Mouse (Mus musculus) splenic B cell, adult 2 months (primary cell): ENCODE data around the gene Cep89.

Experiments used
- DNase-seq: peaks from one replicate; pipeline ENCODE4 v3.0.0-alpha.2; 2011; ENCODE audit warnings: low read depth, low spot score
- H3K27me3 ChIP-seq: 2 replicates; pipeline ENCODE4 v1.6.1; 2012; ENCODE audit warnings: mild to moderate bottlenecking, low read length, moderate library complexity, mixed read lengths; ENCODE audit not compliant: control insufficient read depth, poor library complexity, insufficient read depth, severe bottlenecking
- H3K36me3 ChIP-seq: 2 replicates; pipeline ENCODE4 v1.6.1; 2012; ENCODE audit warnings: mild to moderate bottlenecking, low read length, moderate library complexity, mixed read lengths; ENCODE audit not compliant: control insufficient read depth, poor library complexity, insufficient read depth, severe bottlenecking

The Cep89 gene

DNA sequence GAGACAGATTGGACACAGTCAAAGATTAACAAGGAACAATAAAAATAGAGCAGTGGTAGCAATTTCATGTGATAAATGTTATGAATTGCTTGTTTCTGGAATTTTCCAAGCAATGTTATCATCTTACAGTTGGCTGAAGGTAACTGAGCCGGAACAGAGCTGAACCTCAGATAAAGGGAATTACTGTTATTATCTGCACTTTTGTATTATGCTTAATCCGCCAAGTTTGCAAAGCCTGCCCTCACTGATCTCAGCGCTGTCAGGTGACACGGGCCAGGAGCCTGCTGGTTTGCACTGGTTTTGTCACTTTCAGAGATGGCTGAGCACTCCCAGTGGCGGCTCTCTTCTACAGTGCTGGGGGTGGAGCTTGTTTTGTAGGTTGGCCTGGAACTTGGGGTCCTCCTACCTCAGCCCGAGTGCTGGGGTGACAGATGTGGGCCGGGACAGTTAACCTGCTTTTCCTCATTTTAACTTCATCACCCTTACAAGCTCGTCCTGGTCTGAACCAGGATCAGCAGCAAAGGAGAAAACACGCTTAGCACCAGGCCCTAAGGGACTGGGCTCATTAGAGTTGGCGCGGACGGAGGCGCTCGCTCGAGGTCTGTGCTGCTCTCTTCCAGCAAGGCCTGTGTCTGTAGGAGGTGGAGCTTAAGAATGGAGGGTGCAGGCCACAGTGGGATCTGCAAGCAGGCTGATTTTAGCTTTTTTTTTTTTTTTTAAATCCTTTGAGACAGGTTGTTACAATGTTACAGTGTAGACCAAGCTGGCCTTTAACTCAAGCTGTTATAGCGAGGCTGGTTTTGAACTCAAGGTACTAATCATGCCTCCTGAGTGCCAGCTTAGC lies 23.5 kb upstream of the Cep89 start:
- H3K36me3 ChIP-seq = no peaks in the 10 kb centered on the region
- H3K27me3 ChIP-seq = no peaks in the 10 kb centered on the region
- no peak for DNase-seq

DNA sequence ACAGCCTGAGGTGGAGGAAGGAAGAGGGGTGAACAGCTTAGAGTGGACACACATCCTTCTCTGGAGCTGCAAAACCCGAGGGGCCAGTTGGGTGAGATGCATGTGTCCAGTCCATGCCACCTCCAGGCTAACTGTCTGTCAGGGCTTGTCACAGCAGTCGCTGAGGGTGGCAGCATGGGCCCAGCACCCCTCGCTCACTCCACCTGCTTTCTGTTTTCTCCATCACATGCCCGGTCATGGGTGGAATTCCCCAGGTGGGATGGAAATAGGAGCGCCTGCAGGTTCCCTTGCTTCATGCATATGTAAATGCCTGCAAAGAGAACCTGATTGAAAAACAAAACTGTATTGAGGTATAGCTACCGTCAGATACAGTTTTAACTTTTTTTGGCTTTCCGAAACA lies 22.6 kb upstream of the Cep89 start:
- no peak for DNase-seq
- Histone ChIP-seq H3K36me3 (no peaks in the 10 kb centered on the region), H3K27me3 (no peaks in the 10 kb centered on the region)

DNA sequence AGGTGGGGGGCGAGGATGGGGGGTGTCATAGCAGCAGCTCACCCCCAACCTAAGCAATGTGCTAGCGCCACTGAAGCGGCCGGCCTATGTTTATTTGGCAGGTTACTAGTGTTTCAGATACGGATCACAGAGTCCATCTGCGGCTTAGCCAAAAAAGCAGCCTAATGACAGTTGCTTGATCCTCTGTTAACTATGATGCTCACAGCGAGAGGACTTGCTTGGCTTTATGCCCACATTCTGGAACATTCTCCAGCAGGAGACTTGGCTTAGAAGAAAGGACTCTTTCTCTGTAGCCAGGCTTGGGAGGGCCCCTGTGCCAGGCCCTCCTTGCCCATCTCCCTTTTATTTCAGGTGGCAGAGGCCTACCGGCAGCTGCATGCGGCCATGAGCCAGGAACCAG lies 20.2 kb upstream of the Cep89 start:
- no peaks in the 10 kb centered on the region for H3K27me3 ChIP-seq
- no peaks in the 10 kb centered on the region for H3K36me3 ChIP-seq
- no peak for DNase-seq

DNA sequence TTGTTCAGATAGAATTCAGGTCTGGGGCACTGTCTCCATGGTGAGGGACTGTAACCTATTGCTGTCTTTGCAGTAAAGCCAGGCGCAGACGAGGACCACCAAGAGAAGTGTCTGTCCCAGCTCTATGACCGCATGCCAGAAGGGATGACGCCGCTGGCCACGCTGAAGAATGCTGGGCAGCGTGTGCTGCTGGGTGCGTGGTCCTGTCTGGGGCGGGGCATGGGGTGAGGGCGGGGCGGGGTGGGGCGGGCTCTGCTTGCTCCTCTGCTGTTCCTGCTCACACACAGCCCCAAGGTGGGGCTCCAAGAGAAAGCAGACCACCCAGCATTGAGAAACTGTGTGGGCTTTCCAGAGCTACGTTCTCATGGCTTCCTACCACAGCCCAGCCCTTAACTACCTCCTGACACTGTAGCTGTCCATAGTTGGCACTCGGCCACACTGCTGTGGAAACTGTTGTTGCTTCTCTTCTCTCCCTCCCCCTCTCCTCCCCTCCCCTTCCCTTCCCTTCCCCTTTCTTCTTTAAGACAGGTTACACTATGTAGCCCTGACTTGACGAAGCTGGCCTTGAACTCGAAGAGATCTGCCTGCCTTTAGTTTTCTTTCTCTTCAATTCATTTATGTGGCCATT lies 17.2 kb upstream of the Cep89 start:
- no peaks in the 10 kb centered on the region for H3K27me3 ChIP-seq
- peak; percentile 26 for DNase-seq

DNA sequence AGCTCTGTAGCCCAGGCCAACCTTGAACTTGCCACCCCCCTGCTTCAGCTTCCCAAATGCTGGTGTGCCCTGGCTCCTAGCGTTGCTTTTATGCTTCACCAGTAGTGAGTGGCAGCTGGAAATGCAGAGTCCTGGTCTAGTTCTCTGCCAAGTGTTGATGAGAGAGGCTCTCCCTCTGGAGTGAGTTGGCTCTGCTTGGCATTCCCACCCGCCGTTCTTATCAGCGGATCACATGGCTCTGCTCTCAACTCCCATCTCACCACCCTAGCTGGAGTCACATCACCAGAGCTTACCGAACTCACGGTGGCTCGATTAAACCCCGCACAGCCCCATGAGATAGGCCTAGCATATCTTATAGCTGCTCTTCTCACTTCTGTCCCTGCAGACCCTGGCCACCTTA lies 16.5 kb upstream of the Cep89 start:
- DNase-seq = no peak
- Histone ChIP-seq H3K36me3 (no peaks in the 10 kb centered on the region), H3K27me3 (no peaks in the 10 kb centered on the region)

More for the DNA sequence above, 17.2 kb upstream of the Cep89 start:
- H3K36me3 ChIP-seq = no peaks in the 10 kb centered on the region

DNA sequence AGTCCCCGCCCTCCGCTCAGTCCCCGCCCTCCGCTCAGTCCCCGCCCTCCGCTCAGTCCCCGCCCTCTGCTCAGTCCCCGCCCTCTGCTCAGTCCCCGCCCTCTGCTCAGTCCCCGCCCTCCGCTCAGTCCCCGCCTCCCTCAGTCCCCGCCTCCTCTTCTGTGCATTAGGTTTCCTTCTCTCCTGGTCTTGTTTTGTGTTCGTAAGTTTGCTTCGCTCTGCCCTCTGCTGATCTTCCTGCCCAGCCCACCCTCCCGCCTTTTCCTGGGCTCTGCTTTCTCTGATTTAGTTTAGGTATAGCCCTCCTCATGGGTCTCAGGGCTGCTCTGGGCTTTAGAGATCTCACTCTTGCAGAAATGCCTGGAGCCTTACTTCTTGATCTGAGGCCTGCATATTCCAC lies 15.0 kb upstream of the Cep89 start:
- no peaks in the 10 kb centered on the region for H3K36me3 ChIP-seq
- no peaks in the 10 kb centered on the region for H3K27me3 ChIP-seq
- no peak for DNase-seq

DNA sequence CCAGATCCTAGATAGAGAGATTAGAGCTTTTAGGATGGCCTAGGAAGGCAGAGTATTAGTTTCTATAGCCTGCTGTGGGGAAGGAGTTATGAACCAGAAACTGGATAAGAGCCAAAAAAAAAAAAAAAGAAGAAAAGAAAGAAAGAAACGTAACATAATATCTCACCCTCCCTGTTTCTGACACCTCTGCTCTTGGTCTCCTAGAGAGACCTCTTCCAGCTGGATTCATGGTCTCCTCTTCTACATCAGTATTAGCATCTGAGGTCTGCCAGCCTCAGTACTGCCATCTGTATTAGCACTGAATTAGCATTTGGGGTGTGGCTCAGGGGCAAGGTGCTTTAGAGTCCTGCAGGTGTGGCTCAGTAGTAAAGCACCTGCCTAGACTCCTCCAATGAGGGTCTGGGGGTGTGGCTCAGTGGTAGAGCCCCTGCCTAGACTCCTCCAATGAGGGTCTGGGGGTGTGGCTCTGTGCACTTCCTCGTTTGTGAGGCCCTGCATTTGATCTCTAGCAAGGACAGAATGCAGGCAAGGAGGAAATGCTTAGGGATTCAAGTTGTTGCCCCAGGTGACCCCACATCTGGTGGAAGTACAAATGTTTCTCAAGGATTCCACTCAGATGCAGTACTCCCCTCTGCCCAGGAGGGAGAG lies 14.0 kb upstream of the Cep89 start:
- DNase-seq = peak; percentile 7
- Histone ChIP-seq H3K27me3 (no peaks in the 10 kb centered on the region), H3K36me3 (no peaks in the 10 kb centered on the region)

DNA sequence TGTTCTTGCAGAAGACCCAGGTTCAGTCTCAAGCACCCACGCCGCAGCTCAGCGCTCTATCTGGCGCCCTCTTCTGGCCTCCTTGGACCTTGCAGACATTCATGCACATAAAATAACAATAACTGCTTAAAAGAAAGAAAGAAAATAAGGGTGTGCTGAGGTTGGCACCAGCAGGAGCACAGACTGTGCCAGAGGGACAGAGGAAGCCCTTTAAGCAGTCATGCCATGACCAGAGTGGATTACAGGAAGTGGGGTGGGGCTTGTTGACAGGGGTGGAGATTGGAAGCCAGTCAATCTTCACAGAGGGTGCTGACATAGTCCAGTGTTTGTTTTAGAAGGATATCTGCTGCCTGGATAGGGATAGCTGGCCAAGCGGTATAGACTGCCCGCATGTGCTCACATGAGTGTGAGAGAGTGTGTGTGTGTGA lies 10.3 kb upstream of the Cep89 start:
- DNase-seq = peak; percentile 28
- Histone ChIP-seq H3K36me3 (no peaks in the 10 kb centered on the region), H3K27me3 (no peaks in the 10 kb centered on the region)

DNA sequence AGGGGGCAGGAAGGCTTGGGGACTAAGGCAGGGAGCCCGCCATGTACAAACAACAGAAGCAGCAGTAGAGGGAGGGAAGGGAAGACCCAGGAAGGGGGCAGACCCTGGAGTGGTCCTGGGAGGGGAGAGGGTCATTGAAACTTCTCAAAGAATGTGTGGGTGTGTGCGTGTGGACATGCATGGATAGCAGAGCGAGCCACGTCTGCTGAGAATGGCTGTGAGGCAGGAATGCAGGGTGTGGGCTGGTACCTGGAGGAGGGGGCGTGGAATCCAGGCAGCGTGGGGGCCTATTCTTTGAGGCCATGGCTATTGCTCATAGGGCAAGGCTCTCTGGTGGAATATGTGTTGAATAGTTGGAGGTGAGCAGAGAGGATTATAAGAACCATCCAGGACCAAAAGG lies 8.1 kb upstream of the Cep89 start:
- H3K27me3 ChIP-seq = no peaks in the 10 kb centered on the region
- H3K36me3 ChIP-seq = no peaks in the 10 kb centered on the region; the same call in 1 of the 2 replicates
- no peak for DNase-seq

DNA sequence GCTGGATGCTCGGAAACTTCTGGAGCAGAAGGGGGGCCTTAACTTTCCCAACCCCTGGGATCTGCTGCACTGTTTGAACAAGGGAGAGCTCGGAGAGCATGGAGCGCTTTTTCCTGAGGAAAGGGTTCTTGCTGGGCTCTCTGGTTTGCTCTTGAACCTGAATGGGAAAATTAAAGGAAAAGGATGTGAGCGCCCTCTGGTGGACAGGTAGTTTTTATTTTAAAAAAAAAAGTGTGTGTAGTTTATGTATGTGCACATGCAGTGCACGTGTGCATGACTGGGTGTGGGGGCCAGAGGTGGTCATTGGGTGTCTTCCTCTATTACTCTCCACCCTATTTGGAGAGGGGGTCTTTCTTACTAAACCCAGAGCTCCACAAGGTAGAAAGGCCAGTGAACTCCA lies 3.9 kb upstream of the Cep89 start:
- peak; percentile 20 for DNase-seq
- Histone ChIP-seq H3K27me3 (no peaks in the 10 kb centered on the region), H3K36me3 (peaks cover 8% of the 10 kb centered on the region)

DNA sequence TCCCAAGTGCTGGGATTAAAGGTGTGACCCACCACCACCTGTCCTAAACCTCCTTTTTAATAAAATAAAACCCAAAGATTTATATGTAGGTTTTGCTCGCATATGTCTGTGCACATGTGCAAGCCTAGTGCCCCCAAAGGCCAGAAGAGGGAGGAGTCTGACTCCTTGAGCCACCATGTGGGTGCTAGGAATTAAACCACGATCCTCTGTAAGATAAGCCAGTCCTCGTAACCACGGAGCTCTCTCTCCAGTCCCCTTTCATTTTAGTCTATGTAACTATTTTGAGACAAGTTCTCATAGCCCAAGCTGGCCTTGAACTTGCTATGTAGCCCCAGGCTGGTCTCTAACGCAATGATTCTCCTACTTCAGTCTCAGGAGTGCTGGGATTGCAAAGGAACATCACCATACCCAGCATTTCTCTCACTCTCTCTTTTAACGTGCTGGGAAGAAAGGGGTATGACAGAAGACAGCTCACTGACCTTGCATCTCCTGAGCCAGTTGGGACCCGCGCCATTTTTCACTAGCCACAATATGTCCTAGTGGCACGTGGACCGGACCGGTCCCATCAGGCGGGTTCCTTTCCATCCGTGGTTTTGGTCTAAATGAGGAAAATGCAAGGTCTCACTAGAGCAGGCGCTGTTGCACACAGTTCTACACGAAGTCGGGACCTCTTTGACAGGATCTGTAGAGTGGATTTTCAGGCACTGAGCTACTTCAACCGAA lies 940 bp upstream of the Cep89 start:
- peak; percentile 10 for DNase-seq
- no peaks in the 10 kb centered on the region for H3K27me3 ChIP-seq
- H3K36me3 ChIP-seq = peaks cover 8% of the 10 kb centered on the region

DNA sequence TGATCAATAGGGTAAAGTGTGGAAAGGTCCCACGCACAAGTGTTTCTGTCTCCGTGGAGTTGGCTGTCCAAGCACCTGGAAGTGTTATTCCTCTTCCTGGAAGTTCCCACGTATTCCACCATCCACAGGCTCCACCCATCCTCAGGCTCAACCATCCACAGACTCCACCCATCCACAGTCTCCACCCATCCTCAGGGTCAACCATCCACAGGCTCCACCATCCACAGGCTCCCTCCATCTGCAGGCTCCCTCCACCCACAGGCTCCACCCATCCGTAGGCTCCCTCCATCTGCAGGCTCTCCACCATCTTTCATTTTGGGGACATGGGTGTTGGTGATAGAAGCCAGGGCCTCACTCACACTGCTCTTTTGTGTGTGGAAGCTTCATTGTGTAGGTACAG lies 4.3 kb downstream of the Cep89 start:
- no peak for DNase-seq
- no peaks in the 10 kb centered on the region for H3K27me3 ChIP-seq
- H3K36me3 ChIP-seq = no peaks in the 10 kb centered on the region

DNA sequence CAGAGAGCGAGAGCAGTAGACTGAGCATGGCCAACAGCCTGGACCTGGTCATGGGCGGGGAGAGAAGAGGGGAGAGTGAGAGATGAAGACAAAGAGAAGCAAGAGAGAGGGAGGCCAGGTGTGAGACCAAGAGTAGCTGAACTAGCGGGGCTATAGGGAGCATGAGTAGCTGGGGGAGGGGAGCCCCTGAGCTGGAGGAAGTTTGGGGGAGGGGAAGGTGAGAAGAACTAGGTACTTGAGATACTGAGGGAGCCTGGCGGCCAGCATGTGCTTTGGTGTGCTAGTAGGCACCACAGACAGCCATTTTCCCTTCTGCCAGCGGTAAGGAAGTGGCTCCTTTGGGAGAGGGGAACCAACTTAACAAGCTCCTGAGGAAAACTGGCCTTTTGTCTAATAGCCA lies 18.4 kb downstream of the Cep89 start:
- peak; percentile 51 for DNase-seq
- H3K36me3 ChIP-seq = no peaks in the 10 kb centered on the region
- H3K27me3 ChIP-seq = no peaks in the 10 kb centered on the region

DNA sequence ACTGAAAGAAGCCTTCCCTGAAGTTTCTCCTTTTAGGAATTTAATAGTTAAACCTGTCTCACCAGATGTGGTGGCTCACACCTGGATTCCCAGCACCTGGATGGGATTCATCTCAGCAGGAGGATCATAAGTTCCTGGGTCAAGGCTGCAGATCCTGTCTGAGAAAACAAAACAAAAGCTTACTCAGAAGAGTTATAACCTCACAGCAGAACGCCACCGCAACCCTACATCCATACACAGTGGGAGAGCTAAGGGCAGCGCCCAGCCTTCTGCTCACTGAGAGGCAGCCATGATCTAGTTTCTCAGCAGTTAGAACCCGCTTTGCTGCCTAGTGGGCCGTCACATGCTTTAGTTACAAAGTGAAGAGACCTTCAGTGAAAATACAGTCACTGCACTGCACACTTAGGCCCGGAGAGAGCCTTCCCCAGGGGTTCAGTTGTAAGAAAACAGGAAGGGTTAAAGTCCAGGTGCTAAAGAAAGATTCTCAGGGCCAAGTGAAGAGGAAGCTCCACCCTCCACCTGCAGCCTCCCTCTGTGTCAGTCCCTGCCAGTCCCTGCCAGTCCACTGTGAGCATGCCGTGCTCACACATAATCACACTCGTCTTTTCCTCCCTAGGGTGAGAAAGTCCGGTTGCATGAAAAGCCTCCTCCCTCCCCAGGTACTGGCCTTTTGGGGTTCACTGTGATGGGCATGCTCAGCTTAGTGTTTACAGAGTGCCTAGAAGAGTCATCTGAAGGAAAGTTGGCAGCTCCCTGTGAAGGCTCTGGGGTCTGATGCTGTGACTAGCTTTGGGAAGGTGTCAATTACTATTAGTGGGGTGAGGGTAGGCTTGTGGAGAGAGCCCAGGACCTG lies 19.2 kb downstream of the Cep89 start:
- Histone ChIP-seq H3K27me3 (no peaks in the 10 kb centered on the region), H3K36me3 (no peaks in the 10 kb centered on the region)
- peak; percentile 57 for DNase-seq
